Mouse (Mus musculus) CH12.LX (cell line): ENCODE data around the gene Slc6a9. TPM values are rescaled to one million over a fixed set of nuclear protein-coding genes. Genes with fewer than 3 reads are reported as not detected.

Experiments
- DNase-seq: peaks from one replicate; pipeline ENCODE4 v3.0.0-alpha.2; 2013; ENCODE audit errors: extremely low read depth
- H3K27ac ChIP-seq: 2 replicates; pipeline ENCODE4 v1.5.1; 2012; ENCODE audit warnings: low read depth, mild to moderate bottlenecking, control low read depth, moderate library complexity; ENCODE audit not compliant: insufficient read depth
- H3K27me3 ChIP-seq: replicated peaks from 2 replicates; pipeline ENCODE3; 2012; ENCODE audit warnings: inconsistent platforms
- H3K36me3 ChIP-seq, 2 experiments: replicated peaks in 1 of 2; 2 replicates each; pipeline versions ENCODE3 to v1.6.1; 2012; ENCODE audit warnings: inconsistent platforms in 1 of 2, low read length in 1 of 2, mild to moderate bottlenecking in 1 of 2, mixed read lengths in 1 of 2, moderate library complexity in 1 of 2; ENCODE audit not compliant: control insufficient read depth in 1 of 2, insufficient read depth in 1 of 2
- H3K4me1 ChIP-seq, 2 experiments: 2 replicates each; pipeline ENCODE4 v1.6.1; 2012; ENCODE audit warnings: inconsistent platforms in 1 of 2, moderate library complexity in 1 of 2; ENCODE audit not compliant: insufficient read depth in 2 of 2, control insufficient read depth in 1 of 2
- H3K4me2 ChIP-seq: 2 replicates; pipeline ENCODE4 v1.6.1; 2012; ENCODE audit warnings: low read depth, mild to moderate bottlenecking, control low read depth; ENCODE audit not compliant: poor library complexity, insufficient read depth, severe bottlenecking
- H3K4me3 ChIP-seq, 3 experiments: fragments of 150-350 bp in 1 of 3; sonication (generic) in 1 of 3; replicated peaks in 1 of 3; 2 replicates each; pipeline versions ENCODE3 to v1.5.1; 2011 to 2012; ENCODE audit warnings: low read depth in 2 of 3, low read length in 2 of 3, mild to moderate bottlenecking in 2 of 3, moderate library complexity in 2 of 3, control low read depth in 1 of 3, improper control_type of control experiment in 1 of 3, inconsistent platforms in 1 of 3, mixed read lengths in 1 of 3; ENCODE audit not compliant: poor library complexity in 1 of 3
- H3K79me2 ChIP-seq: replicated peaks from 2 replicates; pipeline ENCODE4 v1.6.1; 2012; ENCODE audit warnings: mild to moderate bottlenecking, moderate library complexity; ENCODE audit not compliant: control insufficient read depth, poor library complexity, insufficient read depth, severe bottlenecking; ENCODE audit errors: extremely low read depth
- H3K9ac ChIP-seq: 2 replicates; pipeline ENCODE4 v1.6.1; 2012; ENCODE audit warnings: low read depth, mild to moderate bottlenecking, control low read depth, moderate library complexity; ENCODE audit not compliant: insufficient read depth
- H3K9me3 ChIP-seq: replicated peaks from 2 replicates; pipeline ENCODE3; 2012; ENCODE audit warnings: low read length, inconsistent platforms, mixed read lengths
- CHD1 ChIP-seq: IDR thresholded peaks from 2 replicates; pipeline ENCODE4 v1.6.1; 2012; ENCODE audit warnings: low read depth, low read length, improper control_type of control experiment, inconsistent platforms
- CHD2 ChIP-seq: IDR thresholded peaks from 2 replicates; pipeline ENCODE4 v1.6.1; 2011; ENCODE audit warnings: low read length, improper control_type of control experiment
- CTCF ChIP-seq, 2 experiments: IDR thresholded peaks in 1 of 2; conservative IDR thresholded peaks in 1 of 2; 2 replicates each; pipeline ENCODE4 v1.5.1; 2011 to 2012; ENCODE audit warnings: low read depth in 2 of 2, low read length in 2 of 2, improper control_type of control experiment in 1 of 2, inconsistent platforms in 1 of 2, mild to moderate bottlenecking in 1 of 2, moderate library complexity in 1 of 2
- E2F4 ChIP-seq: IDR thresholded peaks from 2 replicates; pipeline ENCODE4 v1.6.1; 2011; ENCODE audit warnings: low read depth, low read length, improper control_type of control experiment; ENCODE audit not compliant: insufficient replicate concordance
- ELF1 ChIP-seq: IDR thresholded peaks from 2 replicates; pipeline ENCODE4 v1.6.1; 2014; ENCODE audit warnings: low read depth, mild to moderate bottlenecking, inconsistent platforms, low read length, improper control_type of control experiment
- EP300 ChIP-seq: IDR thresholded peaks from 2 replicates; pipeline ENCODE4 v1.6.1; 2011; ENCODE audit warnings: low read length, improper control_type of control experiment
- ETS1 ChIP-seq: conservative IDR thresholded peaks from 2 replicates; pipeline ENCODE4 v1.6.1; 2012; ENCODE audit warnings: low read depth, mild to moderate bottlenecking, inconsistent platforms, low read length, improper control_type of control experiment, moderate library complexity
- GABPA ChIP-seq: IDR thresholded peaks from 2 replicates; pipeline ENCODE4 v1.6.1; 2012; ENCODE audit warnings: low read depth, low read length, improper control_type of control experiment, inconsistent platforms; ENCODE audit not compliant: insufficient replicate concordance
- HCFC1 ChIP-seq: IDR thresholded peaks from 2 replicates; pipeline ENCODE4 v1.6.1; 2012; ENCODE audit warnings: low read depth, mild to moderate bottlenecking, inconsistent platforms, low read length, improper control_type of control experiment
- IRF4 ChIP-seq: IDR thresholded peaks from 2 replicates; pipeline ENCODE4 v1.6.1; 2014; ENCODE audit warnings: low read depth, mild to moderate bottlenecking, inconsistent platforms, low read length, improper control_type of control experiment
- JUN ChIP-seq: IDR thresholded peaks from 2 replicates; pipeline ENCODE4 v1.6.1; 2011; ENCODE audit warnings: low read depth, mild to moderate bottlenecking, low read length, improper control_type of control experiment, moderate library complexity; ENCODE audit not compliant: insufficient read depth
- JUND ChIP-seq: conservative IDR thresholded peaks from 2 replicates; pipeline ENCODE4 v1.6.1; 2011; ENCODE audit warnings: low read depth, low read length, improper control_type of control experiment
- KAT2A ChIP-seq: IDR thresholded peaks from 2 replicates; pipeline ENCODE4 v1.6.1; 2012; ENCODE audit warnings: low read length, improper control_type of control experiment, inconsistent platforms; ENCODE audit not compliant: insufficient replicate concordance
- MAFK ChIP-seq: IDR thresholded peaks from 2 replicates; pipeline ENCODE4 v1.6.1; 2011; ENCODE audit warnings: low read length, improper control_type of control experiment; ENCODE audit not compliant: insufficient replicate concordance
- MEF2A ChIP-seq: IDR thresholded peaks from 2 replicates; pipeline ENCODE4 v1.6.1; 2014; ENCODE audit warnings: low read depth, mild to moderate bottlenecking, inconsistent platforms, low read length, improper control_type of control experiment, borderline replicate concordance
- MXI1 ChIP-seq: IDR thresholded peaks from 2 replicates; pipeline ENCODE4 v1.6.1; 2011; ENCODE audit warnings: mild to moderate bottlenecking, low read depth, low read length, improper control_type of control experiment
- MYC ChIP-seq: IDR thresholded peaks from 2 replicates; pipeline ENCODE4 v1.6.1; 2011; ENCODE audit warnings: low read depth, mild to moderate bottlenecking, improper control_type of control experiment, low read length
- NELFE ChIP-seq: IDR thresholded peaks from 2 replicates; pipeline ENCODE4 v1.6.1; 2011; ENCODE audit warnings: low read depth, low read length, improper control_type of control experiment
- NRF1 ChIP-seq: IDR thresholded peaks from 2 replicates; pipeline ENCODE4 v1.6.1; 2014; ENCODE audit warnings: low read depth, mild to moderate bottlenecking, inconsistent platforms, low read length, improper control_type of control experiment, moderate library complexity
- PAX5 ChIP-seq: IDR thresholded peaks from 2 replicates; pipeline ENCODE4 v1.6.1; 2012; ENCODE audit warnings: low read length, inconsistent platforms, mixed read lengths
- POLR2A ChIP-seq: IDR thresholded peaks from 2 replicates; pipeline ENCODE4 v1.6.1; 2011; ENCODE audit warnings: low read depth, mild to moderate bottlenecking, improper control_type of control experiment, low read length
- RAD21 ChIP-seq: IDR thresholded peaks from 2 replicates; pipeline ENCODE4 v1.6.1; 2011; ENCODE audit warnings: low read depth, mild to moderate bottlenecking, low read length, improper control_type of control experiment, moderate library complexity
- RCOR1 ChIP-seq: conservative IDR thresholded peaks from 2 replicates; pipeline ENCODE4 v1.6.1; 2012; ENCODE audit warnings: low read depth, mild to moderate bottlenecking, inconsistent platforms, low read length, improper control_type of control experiment
- SIN3A ChIP-seq: IDR thresholded peaks from 2 replicates; pipeline ENCODE4 v1.6.1; 2012; ENCODE audit warnings: low read length, improper control_type of control experiment, inconsistent platforms
- SMC3 ChIP-seq: IDR thresholded peaks from 2 replicates; pipeline ENCODE4 v1.6.1; 2011; ENCODE audit warnings: low read depth, low read length, improper control_type of control experiment
- TBP ChIP-seq: conservative IDR thresholded peaks from 2 replicates; pipeline ENCODE4 v1.6.1; 2011; ENCODE audit warnings: low read depth, low read length, improper control_type of control experiment
- TCF12 ChIP-seq: IDR thresholded peaks from 2 replicates; pipeline ENCODE4 v1.6.1; 2014; ENCODE audit warnings: low read depth, mild to moderate bottlenecking, inconsistent platforms, low read length, improper control_type of control experiment
- UBTF ChIP-seq: IDR thresholded peaks from 2 replicates; pipeline ENCODE4 v1.6.1; 2012; ENCODE audit warnings: low read depth, mild to moderate bottlenecking, inconsistent platforms, low read length, improper control_type of control experiment, moderate library complexity
- USF2 ChIP-seq: conservative IDR thresholded peaks from 2 replicates; pipeline ENCODE4 v1.6.1; 2011; ENCODE audit warnings: low read depth, low read length, improper control_type of control experiment
- ZC3H11A ChIP-seq: IDR thresholded peaks from 2 replicates; pipeline ENCODE4 v1.6.1; 2012; ENCODE audit warnings: low read depth, mild to moderate bottlenecking, inconsistent platforms, low read length, improper control_type of control experiment
- ZKSCAN1 ChIP-seq: IDR thresholded peaks from 2 replicates; pipeline ENCODE4 v1.6.1; 2012; ENCODE audit warnings: low read depth, inconsistent platforms, low read length, improper control_type of control experiment, borderline replicate concordance
- ZMIZ1 ChIP-seq: IDR thresholded peaks from 2 replicates; pipeline ENCODE4 v1.6.1; 2012; ENCODE audit warnings: low read depth, mild to moderate bottlenecking, inconsistent platforms, low read length, improper control_type of control experiment
- dilution Hi-C: fragments of 300-500 bp; cut with MboI; formaldehyde crosslinking; loops from 2 replicates; pipeline ENCODE4 v1.14.3; 2020; ENCODE audit warnings: low sequenced_read_pairs; ENCODE audit not compliant: extremely low pct_unique_long_range_greater_than_20kb, extremely low pct_ligation_motif_present
- in situ Hi-C: fragments of 300-500 bp; cut with MboI; formaldehyde crosslinking; loops from 3 replicates; pipeline ENCODE4 v1.14.3; 2019; ENCODE audit warnings: low sequenced_read_pairs, low pct_ligation_motif_present, low pct_unique_long_range_greater_than_20kb, mixed read lengths
- polyA plus RNA-seq: library from polyadenylated mRNA; unstranded; fragments of >175 nt; gene quantifications from 2 replicates; pipeline ENCODE4 v1.2.1, GENCODE M21; 2012; ENCODE audit warnings: low read depth; ENCODE audit not compliant: insufficient read length
- total RNA-seq, 2 experiments: library from RNA; depleted of rRNA; stranded (reverse); fragments of 300-350 nt in 1 of 2; fragments of >200 nt in 1 of 2; gene quantifications; 2 replicates each; pipeline ENCODE4 v1.2.3; 2012 to 2014

The Slc6a9 gene
- total and polyA plus RNA-seq, 3 experiments, result 4.0 to 15.6 (median 9.1) TPM

GRCm38 (mm10) chr4:117882701-117883691 lies 48.7 kb downstream of the Slc6a9 start, which contains the start of gene B4galt2:
Gene B4galt2 (minus strand): TSS chr4:117883487.
- TF ChIP-seq CTCF (conservative IDR thresholded peaks at IDR 0.05 in 1 of 2, IDR thresholded peaks at IDR 0.05 in 1 of 2; ENCODE audit: low read depth in 2 of 2, low read length in 2 of 2), result no peak
- TF ChIP-seq SIN3A, result no peak
- TF ChIP-seq ETS1, result no peak
- no peak for TF ChIP-seq RAD21
- no peak for TF ChIP-seq MXI1
- TF ChIP-seq JUND, result no peak
- TF ChIP-seq POLR2A, result no peak
- TF ChIP-seq HCFC1, result no peak
- TF ChIP-seq CHD1, result no peak
- TF ChIP-seq MYC, result no peak
- TF ChIP-seq MEF2A, result no peak
- TF ChIP-seq KAT2A, result no peak
- no peak for TF ChIP-seq NRF1
- TF ChIP-seq SMC3, result no peak
- no peak for TF ChIP-seq CHD2
- no peak for TF ChIP-seq NELFE
- TF ChIP-seq GABPA, result no peak
- TF ChIP-seq RCOR1, result no peak
- no peak for TF ChIP-seq ELF1
- no peak for TF ChIP-seq TBP
- H3K9ac ChIP-seq, result no peak within 1 kb of the TSS
- dilution Hi-C loops, result no loop called here
- no peaks in the 10 kb centered on the region for H3K9me3 ChIP-seq
- H3K4me1 ChIP-seq, result peaks cover 3 to 17% of the 10 kb centered on the region in 2 experiments; a peak in 3 of 4 replicates
- DNase-seq, result no peak
- no peak within 1 kb of the TSS for H3K4me3 ChIP-seq
- no peak within 1 kb of the TSS for H3K4me2 ChIP-seq
- H3K27me3 ChIP-seq, result no peaks in the 10 kb centered on the region
- in situ Hi-C loops, result no loop called here
- peaks cover 27 to 77% of the 10 kb centered on the region in 2 experiments for H3K36me3 ChIP-seq
- peaks cover 14% of the 10 kb centered on the region for H3K79me2 ChIP-seq
- H3K27ac ChIP-seq, result no peak within 1 kb of the TSS

- dilution Hi-C loops, result no loop called here
- H3K27me3 ChIP-seq, result no peaks in the 10 kb centered on the region
Observed at GRCm38 (mm10) chr4:117884146-117884545, 49.8 kb downstream of the Slc6a9 start.

More at GRCm38 (mm10) chr4:117884146-117884545, 49.8 kb downstream of the Slc6a9 start:
- H3K4me1 ChIP-seq, result peaks cover 3 to 17% of the 10 kb centered on the region in 2 experiments; a peak in 3 of 4 replicates
- H3K4me2 ChIP-seq, result no peak overlapping the region
- H3K4me3 ChIP-seq, result no peak overlapping the region
- in situ Hi-C loops, result no loop called here
- H3K36me3 ChIP-seq, result peaks cover 28 to 77% of the 10 kb centered on the region in 2 experiments
- H3K9me3 ChIP-seq, result no peaks in the 10 kb centered on the region
- no peak overlapping the region for H3K9ac ChIP-seq
- DNase-seq, result no peak
- H3K79me2 ChIP-seq, result peaks cover 14% of the 10 kb centered on the region
- no peak overlapping the region for H3K27ac ChIP-seq
- TF ChIP-seq MAFK (no peak), JUN (no peak), TBP (no peak), E2F4 (no peak), ZKSCAN1 (no peak), ZMIZ1 (no peak), USF2 (no peak), TCF12 (no peak), IRF4 (no peak), GABPA (no peak), POLR2A (no peak), UBTF (no peak), PAX5 (no peak), MYC (no peak), ZC3H11A (no peak), HCFC1 (no peak), EP300 (no peak)
- TF ChIP-seq, all 38 proteins: peak for 0
